Mouse (Mus musculus): Measurements from ENCODE around the gene Cacna1i.

Gene Cacna1i

DNA sequence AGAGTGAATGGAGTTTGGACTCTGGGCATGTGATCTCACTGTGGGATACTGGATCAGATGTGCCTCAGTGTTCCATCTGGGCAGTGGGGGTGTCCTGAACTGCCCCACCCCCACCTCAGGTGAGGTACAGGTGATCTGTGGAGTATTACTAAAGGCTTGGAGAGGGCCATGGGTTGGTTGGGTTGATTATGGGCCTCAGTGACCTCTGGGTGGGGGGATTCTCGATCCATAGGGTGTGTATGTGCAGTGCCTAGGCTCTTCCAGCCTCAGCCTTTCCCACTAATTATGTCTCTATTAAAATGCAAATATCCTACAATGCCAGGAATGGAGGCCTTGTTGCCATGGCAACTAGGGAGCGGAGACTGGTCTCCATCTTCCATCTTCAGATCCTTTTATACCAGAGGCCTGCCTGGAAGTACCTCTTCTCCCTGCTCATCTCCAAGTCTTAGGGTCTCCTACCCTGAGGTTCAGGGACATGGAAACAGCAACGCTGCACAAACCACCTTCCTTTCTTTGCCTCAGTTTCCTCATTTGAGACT, 15.1 kb upstream of the Cacna1i start:
- peak; percentile 62 to 66 for DNase-seq (ENCODE audit: low spot score in 2 of 2)

DNA sequence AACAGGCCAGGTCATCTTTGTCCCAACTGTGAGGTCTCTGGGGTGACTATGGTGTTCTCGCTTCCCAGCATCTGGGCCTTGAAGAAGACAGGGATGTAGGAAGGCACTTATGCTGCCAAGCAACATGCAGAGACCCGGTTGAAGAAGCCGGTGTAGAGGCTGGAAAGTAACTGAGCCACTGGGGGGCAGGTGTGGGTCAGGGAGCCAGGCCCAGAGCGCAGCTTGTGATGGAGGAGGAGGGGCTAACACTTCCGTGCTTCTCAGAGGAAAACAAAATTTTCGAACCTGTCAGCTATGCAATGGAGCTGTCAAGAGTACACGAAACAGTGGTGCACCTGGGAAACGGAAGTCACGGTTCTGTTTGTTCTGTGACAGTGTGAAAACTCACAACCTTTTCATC, 9.9 kb upstream of the Cacna1i start:
- DNase-seq (ENCODE audit: low spot score in 2 of 2): no peak

DNA sequence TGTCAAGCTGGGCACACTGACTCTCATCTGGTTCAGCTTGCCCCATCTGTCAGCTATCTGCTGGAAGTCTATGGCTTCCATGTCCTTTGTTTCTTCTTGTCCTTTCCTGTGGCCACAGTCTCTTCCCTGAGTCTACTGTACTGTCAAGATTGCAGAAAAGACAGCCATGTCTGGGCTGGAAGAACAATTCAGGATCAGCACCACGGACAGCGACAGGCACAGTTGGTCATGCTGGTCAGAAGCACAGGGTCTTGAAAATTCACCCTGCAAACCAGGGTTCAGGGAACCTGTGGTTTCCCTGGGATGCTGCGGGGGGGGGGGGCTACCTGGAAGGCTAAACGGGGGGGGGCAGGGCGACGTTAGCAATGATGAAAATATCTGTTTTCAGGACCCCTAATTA, 9.4 kb upstream of the Cacna1i start:
- no peak for DNase-seq (ENCODE audit: low spot score in 2 of 2)

DNA sequence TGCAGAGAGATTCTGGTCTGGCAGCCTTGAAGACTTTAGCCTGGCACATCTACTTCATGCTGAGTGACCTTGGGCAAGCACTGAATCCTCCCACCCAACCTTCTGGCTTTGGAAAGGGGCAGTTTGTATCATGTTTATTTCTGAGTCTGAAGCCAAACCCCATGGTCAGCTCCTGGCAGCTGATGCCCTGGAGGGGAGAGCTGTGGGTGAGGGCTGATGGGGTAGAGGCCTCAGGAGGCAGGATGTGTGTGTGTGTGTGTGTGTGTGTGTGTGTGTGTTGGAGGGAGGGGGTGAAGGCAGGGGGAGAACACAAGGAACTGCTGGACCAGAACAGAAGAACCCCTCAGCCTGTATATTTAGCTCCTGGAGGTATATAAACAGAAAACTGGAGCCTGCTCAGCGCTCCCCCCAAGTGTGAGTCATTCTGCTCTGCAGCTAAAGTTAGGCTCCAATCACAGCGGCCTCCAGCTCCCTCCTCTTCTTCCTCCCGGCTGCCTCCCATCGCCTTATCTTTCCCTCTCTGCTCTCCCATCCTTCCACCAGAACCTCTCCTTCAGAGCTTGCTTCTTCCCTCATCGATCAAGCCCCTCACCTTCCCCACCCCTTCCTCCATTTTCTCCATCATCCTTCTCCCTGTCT, 8.8 kb upstream of the Cacna1i start:
- peak; percentile 82 to 90 for DNase-seq (ENCODE audit: low spot score in 2 of 2)

DNA sequence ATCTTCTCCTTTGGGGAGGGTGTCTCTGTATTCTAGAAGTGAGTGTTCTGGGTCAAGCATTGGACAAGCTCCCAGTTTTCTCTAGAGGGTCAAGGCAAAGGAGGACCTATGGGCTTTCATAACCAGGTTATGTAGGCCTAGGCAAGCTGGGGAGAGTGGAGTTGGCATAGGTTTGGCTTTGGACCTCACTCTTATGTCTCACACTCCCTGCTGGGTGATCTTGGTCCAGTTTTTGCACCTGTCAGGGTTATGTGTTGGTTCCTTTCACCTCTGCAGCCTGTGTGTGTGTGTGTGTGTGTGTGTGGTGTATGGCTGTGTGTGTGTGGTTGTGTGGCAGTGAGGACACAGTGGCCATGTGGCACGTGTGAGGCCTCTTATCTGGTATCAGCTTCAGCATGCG, 8.0 kb upstream of the Cacna1i start:
- DNase-seq (ENCODE audit: low spot score in 2 of 2): no peak

DNA sequence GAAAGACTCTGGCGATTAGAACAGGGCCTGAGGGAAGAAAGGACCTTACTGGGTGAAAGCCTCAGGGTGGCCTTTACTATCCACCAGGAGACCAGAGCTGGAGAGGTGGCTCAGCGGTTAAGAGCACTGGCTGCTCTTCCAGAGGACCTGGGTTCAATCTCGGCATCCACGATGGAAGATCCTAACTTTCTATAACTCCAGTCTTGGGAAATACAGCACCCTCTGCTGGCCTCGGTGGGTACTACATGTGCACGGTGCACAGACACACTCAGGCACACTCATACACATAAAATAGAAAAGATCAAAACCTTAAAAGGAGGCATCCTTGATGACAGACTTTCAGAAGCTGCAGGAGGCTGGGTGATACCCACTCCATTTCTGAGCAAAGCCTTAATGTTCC, 6.4 kb upstream of the Cacna1i start:
- DNase-seq (ENCODE audit: low spot score in 2 of 2): peak in 1 of 2 experiments; percentile 62

DNA sequence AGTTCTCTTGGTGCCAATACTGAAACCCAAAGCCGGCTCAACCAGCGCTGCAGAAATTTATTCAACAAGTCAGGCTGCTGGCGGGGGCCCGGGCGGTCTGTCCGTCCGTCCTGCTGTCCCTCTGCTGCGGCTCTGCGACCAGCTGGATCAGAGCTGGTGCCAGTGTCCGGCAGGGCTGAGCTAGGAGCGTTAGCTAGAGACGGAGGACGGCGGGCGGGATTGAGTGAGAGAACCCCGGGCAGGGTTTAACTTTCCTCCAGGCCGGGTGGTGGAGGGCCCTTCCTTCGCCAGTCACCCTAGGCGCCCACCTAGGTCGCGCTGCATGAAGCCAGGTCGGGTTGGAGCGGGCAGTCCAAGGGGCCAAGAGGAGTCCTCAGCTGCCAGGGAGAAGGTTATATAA, 998 bp downstream of the Cacna1i start:
- no peak for DNase-seq (ENCODE audit: low spot score in 2 of 2)

DNA sequence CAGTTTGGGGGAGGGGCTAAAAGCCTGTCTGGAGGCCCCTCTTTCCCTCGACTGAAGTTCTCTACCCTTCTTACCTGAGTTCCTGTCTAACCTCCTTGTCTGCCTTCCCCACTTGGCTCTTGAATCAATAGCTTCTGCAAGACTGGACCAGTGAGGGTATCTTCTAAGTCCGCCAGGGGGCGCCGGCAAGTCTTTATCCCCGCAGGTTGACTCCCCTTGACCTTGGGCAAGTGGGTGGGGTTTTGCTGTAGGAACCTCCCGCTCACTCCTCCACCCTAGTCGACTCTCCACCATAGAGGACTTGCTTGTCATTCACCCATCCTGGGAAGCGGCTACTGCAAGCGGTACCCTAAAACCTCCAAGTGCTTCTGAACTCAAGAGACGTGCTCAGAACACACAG, 2.4 kb downstream of the Cacna1i start:
- peak; percentile 78 to 80 for DNase-seq (ENCODE audit: low spot score in 2 of 2)

DNA sequence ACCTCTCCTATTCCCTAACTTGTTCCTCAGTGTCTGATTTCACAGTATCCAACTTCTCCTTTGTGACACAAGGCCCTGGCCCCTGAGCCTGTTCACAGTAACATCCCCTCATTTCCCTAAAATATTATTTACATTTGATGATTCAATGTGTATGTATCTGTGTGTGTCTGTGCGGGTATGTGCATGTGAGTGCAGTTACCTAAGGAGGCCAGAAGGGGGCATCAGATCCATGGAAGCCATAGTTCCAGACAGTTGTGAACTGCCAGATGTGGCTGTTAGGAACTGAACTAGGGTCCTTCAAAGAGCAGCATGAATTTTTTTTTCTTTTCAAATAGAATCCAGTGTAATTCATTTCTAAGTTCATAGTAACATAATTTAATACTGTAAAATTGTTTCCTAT, 10.1 kb downstream of the Cacna1i start:
- DNase-seq (ENCODE audit: low spot score in 2 of 2): no peak

DNA sequence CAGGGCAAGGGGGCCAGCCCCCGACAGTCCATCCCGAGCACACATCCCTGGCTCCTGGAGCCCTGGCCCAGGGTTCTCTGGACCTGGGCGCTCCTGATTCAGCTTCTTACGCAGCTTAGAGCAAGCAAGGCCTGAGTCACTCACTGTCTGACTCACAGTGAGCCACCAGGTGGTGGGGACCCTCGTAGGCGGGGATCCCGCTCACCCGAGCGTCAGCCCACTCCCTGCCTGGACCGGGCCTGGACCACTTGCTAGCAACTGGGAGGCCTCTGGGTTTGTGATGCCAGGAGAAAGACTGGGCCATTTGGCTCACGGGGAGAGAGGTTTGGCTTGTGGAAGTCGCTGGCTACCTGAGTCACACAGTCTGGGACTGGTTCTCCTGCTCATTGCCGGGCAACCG, 16.7 kb downstream of the Cacna1i start:
- no peak for DNase-seq (ENCODE audit: low spot score in 2 of 2)

DNA sequence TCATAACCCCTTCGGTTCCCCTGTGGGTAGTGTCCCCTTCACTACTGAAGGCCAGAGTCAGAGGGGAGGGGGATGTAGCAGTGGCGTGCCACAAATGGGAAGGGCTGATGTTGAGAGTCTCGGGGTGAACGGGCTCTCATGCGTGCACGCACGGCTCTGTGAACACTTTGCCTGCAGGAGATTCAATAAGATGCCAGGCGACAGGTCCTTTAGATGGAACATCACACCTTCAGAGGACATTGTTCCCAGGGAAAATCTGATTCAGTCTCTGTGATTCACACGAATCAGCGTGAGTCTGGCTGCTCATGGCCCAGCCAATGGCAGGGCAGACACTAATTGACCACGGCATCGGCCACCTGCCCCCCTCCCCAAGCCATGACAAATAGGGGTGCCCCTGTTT, 17.1 kb downstream of the Cacna1i start:
- no peak for DNase-seq (ENCODE audit: low spot score in 2 of 2)

DNA sequence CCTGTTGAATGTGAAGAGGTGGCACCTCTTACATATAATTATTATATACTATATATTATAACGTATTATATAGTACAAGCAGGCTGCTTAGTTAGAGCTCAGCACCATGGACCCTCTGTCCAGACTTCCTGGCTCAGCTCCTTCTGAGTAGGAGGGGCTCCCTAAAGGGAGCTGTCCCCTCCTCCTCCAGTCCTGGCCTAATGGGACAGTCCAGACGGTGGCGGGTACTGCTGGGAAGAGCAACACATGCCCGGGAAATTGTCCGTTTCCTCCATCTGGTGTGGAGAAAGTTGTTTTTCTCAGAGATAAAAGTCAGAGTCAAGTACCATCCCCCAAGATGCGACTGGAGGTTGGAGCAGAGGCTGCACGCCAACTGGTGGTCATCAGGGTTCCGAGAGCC, 19.1 kb downstream of the Cacna1i start:
- no peak for DNase-seq (ENCODE audit: low spot score in 2 of 2)

DNA sequence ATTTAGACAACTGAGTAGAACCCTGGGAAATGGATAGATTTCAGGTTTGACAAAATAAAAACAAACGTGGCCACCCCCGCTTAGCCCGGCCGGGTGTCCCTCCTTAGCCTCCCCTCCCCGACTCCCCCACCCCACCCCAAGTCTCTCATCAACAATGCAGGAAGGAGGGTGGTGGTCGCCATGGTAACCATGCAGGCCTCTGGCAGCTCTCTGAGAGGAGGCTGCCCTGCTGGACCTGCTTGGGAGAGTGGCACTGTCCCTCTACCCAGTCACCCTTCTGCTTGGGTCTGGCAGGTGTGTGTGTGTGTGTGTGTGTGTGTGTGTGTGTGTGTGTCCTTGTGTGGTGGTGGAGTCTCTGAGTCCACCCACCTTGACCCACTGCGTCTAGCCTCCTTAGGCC, 27.7 kb downstream of the Cacna1i start:
- peak; percentile 70 to 72 for DNase-seq (ENCODE audit: low spot score in 2 of 2)

DNA sequence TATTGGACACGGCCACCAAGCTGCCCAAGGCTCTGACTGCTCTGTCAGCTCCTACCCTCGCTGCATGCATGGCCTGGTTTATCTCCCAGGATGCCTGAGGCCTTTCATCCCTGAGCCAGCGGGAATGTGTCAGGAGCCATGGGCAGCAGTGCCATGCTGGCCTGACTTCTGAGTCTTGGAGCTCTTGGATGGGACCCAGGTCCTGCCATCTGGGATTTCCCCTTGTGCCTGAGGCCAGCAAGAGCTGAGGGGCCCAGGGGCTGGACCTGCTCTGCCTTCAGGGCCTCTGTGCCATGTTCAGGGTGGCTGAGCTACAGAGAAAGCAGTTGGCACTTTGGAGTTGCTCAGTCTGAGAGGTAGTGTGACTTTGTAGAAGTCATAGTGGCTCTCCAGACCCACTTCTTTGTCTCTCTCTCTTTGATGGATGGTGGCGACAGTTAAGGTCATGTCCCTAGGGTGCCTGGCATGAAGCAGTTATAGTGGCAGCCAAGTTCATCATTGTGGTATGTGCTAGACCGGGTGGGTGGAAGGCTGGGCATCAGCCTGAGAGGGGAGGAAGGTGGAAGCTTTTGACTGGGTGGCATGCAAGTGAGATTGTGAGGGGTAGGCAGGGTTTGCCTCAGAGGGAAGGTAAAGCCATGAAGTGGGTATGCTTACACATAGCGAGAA, 30.1 kb downstream of the Cacna1i start:
- no peak for DNase-seq (ENCODE audit: low spot score in 2 of 2)

DNA sequence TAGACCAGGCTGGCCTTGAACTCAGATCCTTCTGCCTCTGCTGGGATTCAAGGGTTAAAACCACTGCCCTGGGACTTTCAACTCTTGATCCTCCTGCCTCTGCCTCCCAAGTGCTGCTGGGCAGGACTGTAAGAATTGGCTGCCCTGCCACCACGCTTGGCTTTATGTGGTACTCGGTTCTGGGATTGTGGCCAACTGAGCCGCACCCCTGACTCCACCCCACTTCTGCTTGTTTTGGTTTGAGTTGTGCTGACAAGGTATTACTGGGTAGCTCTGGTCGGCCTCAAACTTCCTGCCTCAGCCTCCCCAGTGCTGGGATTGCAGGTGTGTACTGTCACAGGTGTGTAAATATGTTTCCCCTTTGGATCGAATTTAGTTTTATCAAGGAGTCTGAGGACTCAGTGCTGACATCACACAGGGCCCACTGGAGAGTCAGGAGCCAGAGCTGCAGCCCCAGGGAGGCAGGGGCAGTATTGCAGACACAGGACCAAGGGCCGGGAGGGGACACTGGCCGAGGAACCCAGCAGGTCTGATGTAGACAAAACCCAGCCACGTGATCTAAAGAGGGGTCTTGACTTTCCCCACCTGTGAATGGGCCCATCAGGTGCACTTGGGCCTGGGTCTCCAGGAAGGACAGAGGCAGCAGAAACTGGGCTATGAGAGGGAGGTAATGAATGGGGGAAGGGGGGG, 30.9 kb downstream of the Cacna1i start:
- no peak for DNase-seq (ENCODE audit: low spot score in 2 of 2)

DNA sequence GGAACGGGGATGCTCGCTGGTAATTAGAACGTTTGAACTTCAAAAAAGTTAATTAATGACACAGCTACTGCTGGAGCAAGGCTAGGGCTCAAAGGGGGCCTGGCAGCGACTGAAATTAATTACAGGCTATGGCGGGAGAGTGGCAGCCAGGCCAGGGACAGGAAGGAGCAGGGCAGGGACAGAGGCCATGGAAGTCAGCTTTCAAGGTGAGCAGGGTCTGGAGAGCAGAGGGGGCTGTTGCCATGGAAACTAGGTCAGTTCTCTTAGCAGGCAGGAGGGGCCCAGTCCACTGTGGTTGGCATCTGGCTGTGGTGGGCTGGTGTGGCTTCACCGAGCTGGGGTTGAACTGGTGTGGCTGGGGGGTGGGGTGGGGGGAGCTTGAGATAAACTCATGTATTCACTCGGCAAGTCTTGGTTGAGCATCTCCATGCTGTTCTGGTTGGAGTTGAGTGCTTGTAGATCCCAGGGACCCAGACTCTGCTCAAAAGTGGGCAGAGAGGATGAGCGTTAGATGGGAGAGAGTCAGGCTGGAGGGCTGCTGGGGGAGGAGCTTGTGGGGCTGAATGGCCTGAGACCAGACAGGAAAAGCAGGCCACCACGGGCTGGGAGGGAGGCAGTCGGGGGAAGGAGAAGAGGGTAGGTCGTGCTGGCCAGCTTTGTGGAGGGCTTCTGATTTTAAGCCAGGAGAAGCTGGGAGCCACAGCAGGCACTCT, 31.7 kb downstream of the Cacna1i start:
- no peak for DNase-seq (ENCODE audit: low spot score in 2 of 2)

DNA sequence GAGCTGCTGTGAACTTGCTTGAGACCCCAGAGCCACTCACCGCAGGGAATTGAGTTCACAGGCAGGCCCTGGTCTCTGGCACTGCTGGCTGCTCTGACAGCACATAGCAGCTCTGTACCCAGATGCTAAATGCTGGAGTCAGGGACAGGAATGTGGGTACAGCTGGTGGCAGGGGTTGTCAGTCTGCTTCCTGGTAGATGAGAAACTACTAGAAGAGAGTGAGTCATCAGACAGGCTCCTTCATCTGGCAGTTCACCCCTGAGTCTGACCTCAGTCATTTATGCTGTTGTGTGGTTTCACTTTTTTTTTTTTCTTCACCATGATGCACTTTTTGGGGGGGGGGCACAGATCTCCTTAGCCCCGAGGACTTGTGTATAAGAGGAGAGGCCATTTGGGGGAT, 32.3 kb downstream of the Cacna1i start:
- DNase-seq (ENCODE audit: low spot score in 2 of 2): no peak

DNA sequence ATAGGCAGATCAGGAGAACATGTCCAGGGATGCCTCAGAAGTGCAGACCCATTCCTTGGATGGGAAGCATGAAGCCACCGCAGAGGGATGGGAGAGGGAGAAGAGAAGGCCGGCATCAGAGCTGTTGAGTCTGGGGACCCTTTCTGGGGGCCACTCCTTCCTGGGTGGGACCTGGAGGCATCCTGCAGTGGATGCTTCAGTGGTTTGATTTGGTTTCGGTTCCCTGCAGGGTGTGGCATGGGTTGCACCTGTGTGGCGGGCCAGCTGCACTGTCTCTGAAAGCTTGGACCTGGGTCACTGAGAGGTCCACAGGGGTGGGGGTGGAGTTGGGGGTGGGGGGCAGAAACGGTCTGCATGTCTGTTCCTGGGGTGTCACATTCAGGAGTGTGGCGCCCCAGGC, 32.9 kb downstream of the Cacna1i start:
- no peak for DNase-seq (ENCODE audit: low spot score in 2 of 2)

DNA sequence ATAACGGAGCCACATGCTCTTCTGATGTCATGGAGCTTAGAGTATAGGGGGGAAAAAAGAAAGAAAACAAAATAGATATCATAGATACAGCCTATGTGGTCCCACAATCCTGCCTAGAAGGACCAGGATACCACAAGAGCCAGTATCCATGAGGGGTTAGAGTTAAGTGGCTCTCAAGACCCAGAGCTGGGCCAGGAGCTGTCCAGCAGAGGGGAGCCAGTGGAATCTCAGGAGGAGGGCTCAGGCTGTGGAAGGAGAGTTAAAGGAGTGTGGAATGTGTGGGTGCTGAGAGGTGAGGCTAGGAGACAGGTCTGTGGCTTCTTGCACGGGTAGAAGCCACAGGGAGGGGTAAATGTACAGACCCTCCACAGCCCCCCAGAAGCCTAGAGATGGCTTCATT, 38.2 kb downstream of the Cacna1i start:
- no peak for DNase-seq (ENCODE audit: low spot score in 2 of 2)

DNA sequence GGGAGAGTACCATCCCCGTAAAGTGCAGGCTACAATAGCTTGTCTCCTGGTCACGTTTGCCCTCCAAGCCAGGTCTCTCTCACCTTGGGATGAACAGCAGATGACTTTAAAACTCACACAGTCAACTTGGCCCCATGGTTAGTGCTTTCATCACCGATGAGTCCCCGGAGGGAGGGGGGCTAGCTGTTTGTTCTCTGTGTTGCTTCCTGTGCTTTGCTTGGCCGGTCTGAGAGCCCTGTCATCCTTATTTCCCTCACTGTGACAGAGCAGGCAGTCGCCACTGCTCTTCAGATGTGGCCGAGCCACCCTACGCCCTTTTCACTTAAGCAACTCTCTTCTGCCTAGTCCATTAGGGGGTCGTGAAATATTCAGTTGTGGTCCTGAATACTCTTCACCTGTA, 38.7 kb downstream of the Cacna1i start:
- DNase-seq (ENCODE audit: low spot score in 2 of 2): no peak

DNA sequence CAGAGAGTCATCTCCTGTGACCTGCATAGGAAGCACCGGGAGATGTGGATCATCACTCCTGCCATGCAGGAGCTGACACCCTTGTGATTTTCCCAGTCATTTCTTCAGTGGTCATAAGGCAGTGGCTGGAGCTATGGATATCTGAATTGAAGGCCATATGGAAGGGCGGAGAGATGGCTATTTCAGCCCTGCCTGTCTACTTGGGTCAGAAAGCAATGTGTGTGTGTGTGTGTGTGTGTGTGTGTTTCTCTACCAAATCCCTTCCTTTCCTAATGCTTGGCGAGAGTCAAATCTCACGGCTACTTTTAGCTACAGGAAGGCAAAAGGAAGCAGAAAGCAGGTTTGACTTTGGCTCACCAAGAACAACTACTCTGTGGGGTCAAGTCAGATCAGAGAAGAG, 39.9 kb downstream of the Cacna1i start:
- no peak for DNase-seq (ENCODE audit: low spot score in 2 of 2)

DNA sequence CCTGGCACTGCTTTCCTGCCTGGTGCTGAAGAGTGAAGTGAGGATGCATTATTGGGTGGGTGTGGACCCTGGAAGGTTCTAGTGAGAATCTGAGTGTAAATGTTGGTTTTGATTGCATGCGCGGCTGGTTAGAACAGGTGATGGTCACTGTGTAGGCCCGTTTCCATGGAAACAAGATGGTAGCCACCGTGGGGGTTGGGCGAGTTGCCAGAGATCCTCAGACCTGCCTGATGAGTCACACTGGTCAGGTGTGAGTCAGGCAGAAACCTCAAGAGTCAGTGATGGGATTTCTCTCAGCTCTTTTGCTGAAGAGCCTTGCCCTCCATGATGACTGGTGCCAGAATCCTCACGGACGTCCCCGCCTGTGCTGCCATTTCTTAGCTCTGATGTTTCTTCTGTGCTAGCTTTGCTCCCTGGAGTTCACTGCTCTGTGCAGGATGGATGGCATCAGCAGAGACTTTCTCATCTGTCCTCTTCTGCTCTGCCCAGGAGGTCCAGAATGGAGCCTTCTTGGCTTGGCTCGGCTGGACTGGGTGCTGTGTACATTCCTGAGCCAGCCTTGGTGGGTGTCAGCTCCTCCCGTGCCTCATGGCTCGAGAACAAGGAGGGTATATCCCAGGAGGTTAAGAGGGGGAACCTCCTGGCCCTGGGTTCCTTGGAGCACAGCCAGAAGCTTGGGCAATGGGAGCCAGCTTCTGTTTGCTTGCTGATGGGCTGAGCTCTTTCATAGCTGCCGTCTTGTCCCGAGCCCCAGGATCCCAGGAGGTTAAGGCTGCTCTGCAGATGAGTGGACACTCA, 40.9 kb downstream of the Cacna1i start:
- no peak for DNase-seq (ENCODE audit: low spot score in 2 of 2)

Data from right cerebral cortex, postnatal 10 days (tissue).